Mouse (Mus musculus) MEL (cell line): ENCODE measurements around the gene 9230104L09Rik. TPM values are rescaled to one million over a fixed set of nuclear protein-coding genes. Genes with fewer than 3 reads are reported as not detected.

Experiments used
- DNase-seq: peaks from one replicate; pipeline ENCODE4 v3.0.0; 2011; ENCODE audit warnings: low read depth, low spot score
- H3K27ac ChIP-seq: 2 replicates; pipeline ENCODE4 v1.5.1; 2012; ENCODE audit warnings: low read depth, mild to moderate bottlenecking, control low read depth, low read length, moderate library complexity; ENCODE audit not compliant: control insufficient read depth
- H3K27me3 ChIP-seq, 2 experiments: fragments of 150-350 bp in 1 of 2; sonication (generic) in 1 of 2; 2 replicates each; pipeline ENCODE4 v1.6.1; 2012; ENCODE audit warnings: low read length in 2 of 2, mild to moderate bottlenecking in 2 of 2, improper control_type of control experiment in 1 of 2, moderate library complexity in 1 of 2; ENCODE audit not compliant: insufficient read depth in 2 of 2, control insufficient read depth in 1 of 2
- H3K36me3 ChIP-seq, 2 experiments: 2 replicates each; pipeline ENCODE4 v1.6.1; 2012 to 2014; ENCODE audit warnings: low read length in 2 of 2, improper control_type of control experiment in 1 of 2, inconsistent platforms in 1 of 2, mild to moderate bottlenecking in 1 of 2; ENCODE audit not compliant: insufficient read depth in 2 of 2, control insufficient read depth in 1 of 2
- H3K4me1 ChIP-seq, 2 experiments: fragments of 150-350 bp in 1 of 2; sonication (generic) in 1 of 2; 2 replicates each; pipeline ENCODE4 v1.6.1; 2012; ENCODE audit warnings: low read length in 2 of 2, improper control_type of control experiment in 1 of 2, mild to moderate bottlenecking in 1 of 2; ENCODE audit not compliant: insufficient read depth in 2 of 2, control insufficient read depth in 1 of 2
- H3K4me3 ChIP-seq, 2 experiments: fragments of 150-350 bp in 1 of 2; sonication (generic) in 1 of 2; 2 replicates each; pipeline ENCODE4 v1.5.1; 2012; ENCODE audit warnings: low read depth in 2 of 2, low read length in 2 of 2, mild to moderate bottlenecking in 2 of 2, moderate library complexity in 2 of 2, control low read depth in 1 of 2, improper control_type of control experiment in 1 of 2; ENCODE audit not compliant: control insufficient read depth in 1 of 2, insufficient read depth in 1 of 2
- H3K79me2 ChIP-seq: 2 replicates; pipeline ENCODE4 v1.6.1; 2012; ENCODE audit warnings: mild to moderate bottlenecking, low read length, moderate library complexity; ENCODE audit not compliant: control insufficient read depth, poor library complexity, insufficient read depth
- H3K9ac ChIP-seq: 2 replicates; pipeline ENCODE4 v1.6.1; 2012; ENCODE audit warnings: low read depth, mild to moderate bottlenecking, control low read depth, low read length, moderate library complexity; ENCODE audit not compliant: control insufficient read depth, poor library complexity, severe bottlenecking
- H3K9me3 ChIP-seq: fragments of 150-350 bp; sonication (generic); replicated peaks from 2 replicates; pipeline ENCODE4 v1.6.1; 2012; ENCODE audit warnings: mild to moderate bottlenecking, low read length, improper control_type of control experiment, moderate library complexity; ENCODE audit not compliant: insufficient read depth
- BHLHE40 ChIP-seq: IDR thresholded peaks from 2 replicates; pipeline ENCODE4 v1.6.1; 2012; ENCODE audit warnings: low read depth, mild to moderate bottlenecking, inconsistent platforms, low read length, improper control_type of control experiment, borderline replicate concordance
- CHD1 ChIP-seq: IDR thresholded peaks from 2 replicates; pipeline ENCODE4 v1.6.1; 2012; ENCODE audit warnings: low read depth, mild to moderate bottlenecking, inconsistent platforms, low read length, improper control_type of control experiment
- CHD2 ChIP-seq: IDR thresholded peaks from 2 replicates; pipeline ENCODE4 v1.6.1; 2011; ENCODE audit warnings: low read length, improper control_type of control experiment
- ELF1 ChIP-seq: IDR thresholded peaks from 2 replicates; pipeline ENCODE4 v1.6.1; 2014; ENCODE audit warnings: low read depth, mild to moderate bottlenecking, inconsistent platforms, low read length, improper control_type of control experiment, moderate library complexity
- EP300 ChIP-seq, 2 experiments: IDR thresholded peaks; 2 replicates each; pipeline ENCODE4 v1.6.1; 2011; ENCODE audit warnings: improper control_type of control experiment in 2 of 2, low read length in 2 of 2, low read depth in 1 of 2, mild to moderate bottlenecking in 1 of 2
- ETS1 ChIP-seq: IDR thresholded peaks from 2 replicates; pipeline ENCODE4 v1.6.1; 2012; ENCODE audit warnings: low read depth, mild to moderate bottlenecking, inconsistent platforms, low read length, improper control_type of control experiment, moderate library complexity
- GATA1 ChIP-seq: IDR thresholded peaks from 2 replicates; pipeline ENCODE4 v1.6.1; 2011; ENCODE audit warnings: low read depth, low read length, improper control_type of control experiment
- HCFC1 ChIP-seq: IDR thresholded peaks from 2 replicates; pipeline ENCODE4 v1.6.1; 2012; ENCODE audit warnings: low read depth, mild to moderate bottlenecking, inconsistent platforms, low read length, improper control_type of control experiment, moderate library complexity
- MAFK ChIP-seq: IDR thresholded peaks from 2 replicates; pipeline ENCODE4 v1.6.1; 2011; ENCODE audit warnings: low read depth, mild to moderate bottlenecking, low read length, improper control_type of control experiment, borderline replicate concordance
- MAX ChIP-seq: IDR thresholded peaks from 2 replicates; pipeline ENCODE4 v1.6.1; 2011; ENCODE audit warnings: low read length, improper control_type of control experiment
- MXI1 ChIP-seq: IDR thresholded peaks from 2 replicates; pipeline ENCODE4 v1.6.1; 2011; ENCODE audit warnings: mild to moderate bottlenecking, low read depth, low read length, improper control_type of control experiment
- MYB ChIP-seq: IDR thresholded peaks from 2 replicates; pipeline ENCODE4 v1.6.1; 2011; ENCODE audit warnings: mild to moderate bottlenecking, low read depth, low read length, improper control_type of control experiment
- MYC ChIP-seq: IDR thresholded peaks from 2 replicates; pipeline ENCODE4 v1.6.1; 2011; ENCODE audit warnings: low read depth, mild to moderate bottlenecking, low read length, improper control_type of control experiment, moderate library complexity
- NELFE ChIP-seq: IDR thresholded peaks from 2 replicates; pipeline ENCODE4 v1.6.1; 2011; ENCODE audit warnings: low read depth, low read length, improper control_type of control experiment
- POLR2A ChIP-seq, 2 experiments: IDR thresholded peaks; 2 replicates each; pipeline ENCODE4 v1.6.1; 2011 to 2012; ENCODE audit warnings: low read length in 2 of 2, mild to moderate bottlenecking in 2 of 2, control low read depth in 1 of 2, improper control_type of control experiment in 1 of 2, low read depth in 1 of 2, moderate library complexity in 1 of 2; ENCODE audit not compliant: control insufficient read depth in 1 of 2, insufficient read depth in 1 of 2, poor library complexity in 1 of 2
- POLR2AphosphoS2 ChIP-seq: IDR thresholded peaks from 2 replicates; pipeline ENCODE4 v1.6.1; 2011; ENCODE audit warnings: low read length, improper control_type of control experiment
- RAD21 ChIP-seq: IDR thresholded peaks from 2 replicates; pipeline ENCODE4 v1.6.1; 2011; ENCODE audit warnings: mild to moderate bottlenecking, low read depth, low read length, improper control_type of control experiment
- RCOR1 ChIP-seq: IDR thresholded peaks from 2 replicates; pipeline ENCODE4 v1.6.1; 2012; ENCODE audit warnings: low read depth, mild to moderate bottlenecking, inconsistent platforms, low read length, improper control_type of control experiment
- SIN3A ChIP-seq: IDR thresholded peaks from 2 replicates; pipeline ENCODE4 v1.6.1; 2012; ENCODE audit warnings: low read length, improper control_type of control experiment, inconsistent platforms
- TBP ChIP-seq: IDR thresholded peaks from 2 replicates; pipeline ENCODE4 v1.8.0; 2011; ENCODE audit warnings: low read depth, low read length, improper control_type of control experiment
- TCF12 ChIP-seq: IDR thresholded peaks from 2 replicates; pipeline ENCODE4 v1.6.1; 2014; ENCODE audit warnings: low read depth, mild to moderate bottlenecking, inconsistent platforms, low read length, improper control_type of control experiment, moderate library complexity
- ZKSCAN1 ChIP-seq: IDR thresholded peaks from 2 replicates; pipeline ENCODE4 v1.6.1; 2012; ENCODE audit warnings: low read depth, mild to moderate bottlenecking, inconsistent platforms, low read length, improper control_type of control experiment, moderate library complexity
- ZMIZ1 ChIP-seq: IDR thresholded peaks from 2 replicates; pipeline ENCODE4 v1.6.1; 2012; ENCODE audit warnings: low read depth, mild to moderate bottlenecking, inconsistent platforms, low read length, improper control_type of control experiment, moderate library complexity
- ZNF384 ChIP-seq: IDR thresholded peaks from 2 replicates; pipeline ENCODE4 v1.6.1; 2012; ENCODE audit warnings: low read depth, mild to moderate bottlenecking, inconsistent platforms, low read length, improper control_type of control experiment
- polyA plus RNA-seq, 2 experiments: library from polyadenylated mRNA; stranded (reverse) in 1 of 2; unstranded in 1 of 2; fragments of >175 nt in 1 of 2; fragments of >200 nt in 1 of 2; gene quantifications; 2 replicates each; pipeline versions ENCODE4 v1.2.1 to v1.2.4; 2012; ENCODE audit warnings: low replicate concordance in 2 of 2, low read depth in 1 of 2; ENCODE audit not compliant: insufficient read length in 2 of 2, insufficient read depth in 1 of 2, missing spikeins in 1 of 2
- total RNA-seq: library from RNA; depleted of rRNA; stranded (reverse); fragments of 300-350 nt; gene quantifications from 2 replicates; pipeline ENCODE4 v1.2.3, GENCODE M21; 2012

Gene 9230104L09Rik
- total and polyA plus RNA-seq, 3 experiments: not detected

GRCm38 (mm10) chr2:148875335-148875811, 10.5 kb upstream of the 9230104L09Rik start, which contains the start of gene Cst3:
Gene Cst3, minus strand, starts transcription at chr2:148875692.
- Histone ChIP-seq H3K79me2 (peaks cover 11% of the 10 kb centered on the region), H3K4me1 (peaks cover 0 to 11% of the 10 kb centered on the region in 2 experiments; a peak in 3 of 4 replicates), H3K27me3 (no peaks in the 10 kb centered on the region; a peak in 2 of 4 replicates), H3K4me3 (peak within 1 kb of the TSS; percentile 91 to 92), H3K27ac (peak within 1 kb of the TSS; percentile 60), H3K9ac (peak within 1 kb of the TSS; percentile 77), H3K9me3 (no peaks in the 10 kb centered on the region), H3K36me3 (peaks cover 0 to 2% of the 10 kb centered on the region in 2 experiments; a peak in 1 of 4 replicates)
- peak; percentile 92 for DNase-seq
- TF ChIP-seq EP300 (IDR thresholded peaks at IDR 0.05; ENCODE audit: low read depth in 1 of 2, low read length in 2 of 2) (peak; percentile 59 to 64), GATA1 (no peak), HCFC1 (peak; percentile 57; the same call in 1 of the 2 replicates), ETS1 (peak; percentile 74), CHD2 (peak; percentile 61), MAX (no peak; the same call in 1 of the 2 replicates), CHD1 (no peak), RCOR1 (no peak), POLR2AphosphoS2 (peak; percentile 69; the same call in 1 of the 2 replicates), MAFK (no peak), MYB (no peak), NELFE (peak; percentile 86), ELF1 (0 out of 2 replicates have a peak, but pooled peaks have one; percentile 35), SIN3A (peak; percentile 49; the same call in 1 of the 2 replicates), MYC (no peak), ZMIZ1 (peak; percentile 38; the same call in 1 of the 2 replicates), ZNF384 (no peak), BHLHE40 (0 out of 2 replicates have a peak, but pooled peaks have one; percentile 10), TBP (0 out of 2 replicates have a peak, but pooled peaks have one; percentile 46), POLR2A (IDR thresholded peaks at IDR 0.05; ENCODE audit: control insufficient read depth in 1 of 2, insufficient read depth in 1 of 2, low read depth in 1 of 2, low read length in 2 of 2, poor library complexity in 1 of 2) (peak; percentile 64 to 78), ZKSCAN1 (no peak), TCF12 (no peak), RAD21 (no peak), MXI1 (no peak; the same call in 1 of the 2 replicates)
